Mouse (Mus musculus): ENCODE results near the gene Cc2d1b.

GRCm38 (mm10) chr4:108637721-108638120, 18.0 kb downstream of the Cc2d1b start:
- TF ChIP-seq POLR2A (IDR thresholded peaks at IDR 0.05; ENCODE audit: control insufficient read depth, low read depth, low read length) = no peak
- no peak for TF ChIP-seq CTCF (IDR thresholded peaks at IDR 0.05; ENCODE audit: control insufficient read depth, insufficient read depth, insufficient replicate concordance, low read depth, low read length)
